ENCODE assay signal across 8 mouse cellular contexts in genomic region chr5:139380385-139381248, GRCm38 (mm10). TPM values are rescaled to one million over a fixed set of nuclear protein-coding genes. Genes with fewer than 3 reads are reported as not detected.
A peak's percentile ranks its signal among the peaks of the same experiment; 100 is the strongest.
DNase-seq lines count a peak whose midpoint lies in the region; ATAC-seq lines count a peak whose summit lies in the region.

No protein-coding gene starts in this region.

- peak overlapping the region; percentile 86 for H3K4me2 ChIP-seq in heart, embryonic 14.5 days (ENCODE audit: low read length)
- H3K4me2 ChIP-seq in liver, embryonic 13.5 days = peak overlapping the region; percentile 89
- peak overlapping the region; percentile 84 for H3K4me2 ChIP-seq in stomach, embryonic 14.5 days (replicated peaks; ENCODE audit: low read depth, low read length)

- under 1% methylated on average over 50 of the region's 73 CpGs for WGBS in heart, embryonic 14.5 days
- WGBS in liver, embryonic 13.5 days (ENCODE audit: insufficient replicate concordance) = under 1% methylated on average over 73 of the region's 73 CpGs
- 2% methylated on average over 68 of the region's 73 CpGs for WGBS in stomach, embryonic 14.5 days

- peak; percentile 69 for DNase-seq in B cell, adult 2 months
- DNase-seq in c-Kit-negative CD71-positive TER-119-positive erythroid progenitor cells, embryonic 14.5 days (ENCODE audit: low read depth, low spot score) = peak; percentile 94
- peak; percentile 91 for DNase-seq in fibroblast of lung, adult 2 months (ENCODE audit: low read depth)
- peak; percentile 99 for DNase-seq in kidney, postnatal 14 days
- peak; percentile 95 for DNase-seq in liver, embryonic 13.5 days
- peak; percentile 71 to 73 for DNase-seq in natural killer cell, adult 2 months (ENCODE audit: low spot score in 2 of 2)

- H3K4me1 ChIP-seq in heart, embryonic 14.5 days (ENCODE audit: control insufficient read depth in 2 of 2, insufficient read depth in 2 of 2, low read length in 2 of 2) = peaks cover 71 to 88% of the 10 kb centered on the region in 2 experiments
- peaks cover 93% of the 10 kb centered on the region for H3K4me1 ChIP-seq in liver, embryonic 13.5 days (replicated peaks)
- H3K4me1 ChIP-seq in stomach, embryonic 14.5 days (ENCODE audit: control insufficient read depth, insufficient read depth, low read length) = peaks cover 44% of the 10 kb centered on the region

- no peaks in the 10 kb centered on the region for H3K9me3 ChIP-seq in heart, embryonic 14.5 days (ENCODE audit: control insufficient read depth, low read length)
- H3K9me3 ChIP-seq in liver, embryonic 13.5 days (replicated peaks) = no peaks in the 10 kb centered on the region
- no peaks in the 10 kb centered on the region for H3K9me3 ChIP-seq in stomach, embryonic 14.5 days (ENCODE audit: control insufficient read depth, low read depth, low read length)

- H3K36me3 ChIP-seq in heart, embryonic 14.5 days (ENCODE audit: control insufficient read depth, insufficient read depth, low read length) = no peaks in the 10 kb centered on the region
- peaks cover 23% of the 10 kb centered on the region for H3K36me3 ChIP-seq in liver, embryonic 13.5 days
- no peaks in the 10 kb centered on the region for H3K36me3 ChIP-seq in stomach, embryonic 14.5 days (ENCODE audit: control insufficient read depth, insufficient read depth, low read length)

- H3K27me3 ChIP-seq in heart, embryonic 14.5 days (ENCODE audit: control insufficient read depth, insufficient read depth, low read length) = no peaks in the 10 kb centered on the region
- no peaks in the 10 kb centered on the region for H3K27me3 ChIP-seq in liver, embryonic 13.5 days
- no peaks in the 10 kb centered on the region for H3K27me3 ChIP-seq in stomach, embryonic 14.5 days (ENCODE audit: control insufficient read depth, insufficient read depth, low read length)

- peak overlapping the region; percentile 93 to 95 for H3K27ac ChIP-seq in heart, embryonic 14.5 days (replicated peaks in 1 of 2; ENCODE audit: control insufficient read depth in 1 of 2, insufficient read depth in 1 of 2, low read depth in 2 of 2, low read length in 2 of 2)
- H3K27ac ChIP-seq in liver, embryonic 13.5 days = peak overlapping the region; percentile 100
- H3K27ac ChIP-seq in stomach, embryonic 14.5 days (ENCODE audit: low read length) = peak overlapping the region; percentile 58; the same call in 1 of the 2 replicates

- H3K9ac ChIP-seq in heart, embryonic 14.5 days (ENCODE audit: low read length) = peak overlapping the region; percentile 89
- H3K9ac ChIP-seq in liver, embryonic 13.5 days = peak overlapping the region; percentile 97
- H3K9ac ChIP-seq in stomach, embryonic 14.5 days (replicated peaks; ENCODE audit: low read depth, low read length) = peak overlapping the region; percentile 30

- H3K4me3 ChIP-seq in heart, embryonic 14.5 days (ENCODE audit: control insufficient read depth in 1 of 2, insufficient read depth in 1 of 2, low read depth in 1 of 2, low read length in 2 of 2) = peak overlapping the region; percentile 69 to 80
- H3K4me3 ChIP-seq in liver, embryonic 13.5 days (replicated peaks) = peak overlapping the region; percentile 98
- H3K4me3 ChIP-seq in stomach, embryonic 14.5 days (ENCODE audit: low read depth, low read length) = peak overlapping the region; percentile 62

- peak; percentile 78 for ATAC-seq in heart, embryonic 14.5 days (ENCODE audit: insufficient number of reproducible peaks, insufficient read depth, low FRiP score, low read depth)
- peak; percentile 71 for ATAC-seq in liver, embryonic 13.5 days (ENCODE audit: low read depth)
- ATAC-seq in stomach, embryonic 14.5 days (ENCODE audit: insufficient number of reproducible peaks, insufficient read depth, low FRiP score, low read depth) = peak; percentile 82

RNA-seq across cellular contexts. Expression of gene Gpr146, which starts 3.1 kb away (rescaled TPM):
- 9.3 and 9.5 TPM in 2 replicates for polyA plus RNA-seq in heart, embryonic 14.5 days (2014; fragmentation: Nextera tagmentation; extraction: Ambion mirVana)
- polyA plus RNA-seq in liver, embryonic 13.5 days (2015; fragmentation: Nextera tagmentation; extraction: Ambion mirVana) = 18.8 and 20.2 TPM in 2 replicates
- polyA plus RNA-seq in stomach, embryonic 14.5 days (2014; fragmentation: Nextera tagmentation; extraction: Ambion mirVana) = 1.3 and 1.5 TPM in 2 replicates

RNA-seq across cellular contexts. Expression of gene C130050O18Rik, which starts 24.5 kb away (rescaled TPM):
- polyA plus RNA-seq in heart, embryonic 14.5 days (2014; fragmentation: Nextera tagmentation; extraction: Ambion mirVana) = 0.32 and 0.36 TPM in 2 replicates
- polyA plus RNA-seq in liver, embryonic 13.5 days (2015; fragmentation: Nextera tagmentation; extraction: Ambion mirVana) = 0.89 and 1.1 TPM in 2 replicates
- polyA plus RNA-seq in stomach, embryonic 14.5 days (2014; fragmentation: Nextera tagmentation; extraction: Ambion mirVana) = 0.48 and 1.3 TPM in 2 replicates

RNA-seq across cellular contexts. Expression of gene Cyp2w1, which starts 28.2 kb away (rescaled TPM):
- polyA plus RNA-seq in heart, embryonic 14.5 days (2014; fragmentation: Nextera tagmentation; extraction: Ambion mirVana) = not detected in 2 replicates
- polyA plus RNA-seq in liver, embryonic 13.5 days (2015; fragmentation: Nextera tagmentation; extraction: Ambion mirVana) = not detected in 2 replicates
- 6.3 and 6.8 TPM in 2 replicates for polyA plus RNA-seq in stomach, embryonic 14.5 days (2014; fragmentation: Nextera tagmentation; extraction: Ambion mirVana)

RNA-seq across cellular contexts. Expression of gene Cox19, which starts 29.4 kb away (rescaled TPM):
- polyA plus RNA-seq in heart, embryonic 14.5 days (2014; fragmentation: Nextera tagmentation; extraction: Ambion mirVana) = 89.4 and 91.8 TPM in 2 replicates
- 68.5 and 72.3 TPM in 2 replicates for polyA plus RNA-seq in liver, embryonic 13.5 days (2015; fragmentation: Nextera tagmentation; extraction: Ambion mirVana)
- 105 and 120 TPM in 2 replicates for polyA plus RNA-seq in stomach, embryonic 14.5 days (2014; fragmentation: Nextera tagmentation; extraction: Ambion mirVana)

RNA-seq across cellular contexts. Expression of gene Gper1, which starts 42.3 kb away (rescaled TPM):
- polyA plus RNA-seq in heart, embryonic 14.5 days (2014; fragmentation: Nextera tagmentation; extraction: Ambion mirVana) = 1.3 and 1.8 TPM in 2 replicates
- polyA plus RNA-seq in liver, embryonic 13.5 days (2015; fragmentation: Nextera tagmentation; extraction: Ambion mirVana) = 0.17 and 0.31 TPM in 2 replicates
- 3.3 TPM in 2 replicates for polyA plus RNA-seq in stomach, embryonic 14.5 days (2014; fragmentation: Nextera tagmentation; extraction: Ambion mirVana)

Comparison
In these comparisons a context has a peak if more than half of its experiments do, and no peak if none do; other contexts are left out.
1. Peak in every context shown above with its lines: DNase-seq, ATAC-seq, H3K4me3 ChIP-seq and H3K27ac ChIP-seq.
2. H3K9ac ChIP-seq: peak in every context shown above with its lines; median percentile 97 in liver, embryonic 13.5 days; 89 in heart, embryonic 14.5 days; 30 in stomach, embryonic 14.5 days.